Mouse (Mus musculus): ENCODE results near the gene Ces1c.

Ces1c gene

DNA sequence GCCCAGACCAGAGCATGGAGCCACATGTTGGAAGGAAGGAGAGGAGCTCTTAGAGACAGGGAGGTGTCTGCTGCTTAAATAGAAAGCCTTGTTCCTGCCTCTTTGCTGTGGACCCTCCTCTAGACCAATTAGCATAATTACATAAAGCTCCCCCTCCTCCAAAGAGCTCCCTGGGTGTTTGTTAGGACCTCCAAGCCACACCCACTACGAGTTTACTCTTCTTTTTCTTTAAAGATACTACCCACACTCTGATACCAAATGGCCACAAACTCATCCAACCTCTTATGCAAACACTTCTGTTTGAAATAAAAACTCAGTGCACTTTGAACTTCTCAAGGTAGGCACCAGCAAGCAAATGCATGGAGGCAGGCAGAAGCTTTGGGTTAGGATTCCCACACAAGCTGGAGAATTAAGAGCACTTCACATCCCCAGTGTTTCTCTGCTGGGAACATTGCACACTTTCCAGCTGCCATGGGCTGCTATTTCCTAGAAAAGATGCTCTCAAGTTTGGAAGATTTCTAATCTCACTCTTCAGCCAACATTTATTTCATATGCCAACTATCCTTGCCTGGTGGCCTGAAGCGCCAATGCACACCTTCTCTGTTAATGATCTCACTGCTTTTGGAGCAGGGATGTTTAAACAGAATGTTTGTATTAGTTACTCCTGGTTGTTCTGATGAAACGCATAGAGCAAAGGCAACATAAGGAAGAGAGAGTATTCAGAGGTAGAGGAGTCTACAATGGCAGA is at the start of gene Ces1c:
Gene Ces1c, minus strand, starts transcription at position 51 of the 748 bp plus-strand sequence.
- peak in 1 of 2 experiments; percentile 0 for DNase-seq (ENCODE audit: low spot score in 2 of 2)

- DNase-seq (ENCODE audit: low spot score in 2 of 2): no peak
Measured at GRCm38 (mm10) chr8:93180581-93181129, 49.6 kb upstream of the Ces1c start.

DNA sequence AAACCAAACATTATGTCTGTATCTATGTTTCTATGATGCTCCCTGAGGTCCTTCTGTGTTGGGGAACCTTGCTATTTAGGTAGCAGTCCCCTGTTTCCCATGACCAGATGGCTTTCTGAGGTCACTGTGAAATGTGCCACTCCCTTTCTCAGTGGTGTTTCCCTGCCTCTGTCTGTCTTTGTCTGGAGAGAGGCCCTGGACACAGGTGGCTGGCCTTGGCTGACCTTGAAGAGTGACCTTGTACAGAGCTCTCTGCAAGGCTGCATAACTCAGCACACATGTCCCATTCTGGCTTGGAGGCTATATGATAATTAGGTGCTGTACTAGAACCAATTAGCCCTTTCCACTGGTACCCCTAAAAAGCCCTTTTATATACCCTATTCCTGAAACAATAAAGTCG is 45.5 kb upstream of the Ces1c start:
- DNase-seq (ENCODE audit: low spot score in 2 of 2): no peak

GRCm38 (mm10) chr8:93174554-93174953 is 43.5 kb upstream of the Ces1c start:
- no peak for DNase-seq (ENCODE audit: low spot score in 2 of 2)

GRCm38 (mm10) chr8:93171846-93172590 is 40.9 kb upstream of the Ces1c start:
- DNase-seq (ENCODE audit: low spot score in 2 of 2): no peak

- DNase-seq (ENCODE audit: low spot score in 2 of 2): no peak
Measured at GRCm38 (mm10) chr8:93163363-93163762, 32.3 kb upstream of the Ces1c start.

DNA sequence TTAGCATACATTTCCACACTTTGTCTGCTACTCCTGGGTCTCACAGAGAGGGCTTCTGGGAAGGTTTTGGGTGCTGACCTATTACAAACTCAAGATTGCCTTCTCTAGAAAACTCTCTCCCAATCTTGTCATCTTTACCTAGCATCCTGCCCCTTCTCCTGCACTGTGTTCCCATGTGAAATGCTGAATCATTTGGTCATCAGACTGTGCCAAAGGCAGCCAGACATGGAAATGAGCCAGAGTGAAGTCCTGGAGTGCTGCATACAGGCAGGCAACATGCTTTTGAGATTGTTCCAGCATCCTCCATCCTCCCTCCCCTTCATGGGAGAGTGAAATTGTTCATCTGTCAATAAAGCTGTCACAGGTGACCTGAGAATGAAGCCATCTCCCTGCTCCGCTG is 20.3 kb upstream of the Ces1c start:
- DNase-seq (ENCODE audit: low spot score in 2 of 2): no peak

DNA sequence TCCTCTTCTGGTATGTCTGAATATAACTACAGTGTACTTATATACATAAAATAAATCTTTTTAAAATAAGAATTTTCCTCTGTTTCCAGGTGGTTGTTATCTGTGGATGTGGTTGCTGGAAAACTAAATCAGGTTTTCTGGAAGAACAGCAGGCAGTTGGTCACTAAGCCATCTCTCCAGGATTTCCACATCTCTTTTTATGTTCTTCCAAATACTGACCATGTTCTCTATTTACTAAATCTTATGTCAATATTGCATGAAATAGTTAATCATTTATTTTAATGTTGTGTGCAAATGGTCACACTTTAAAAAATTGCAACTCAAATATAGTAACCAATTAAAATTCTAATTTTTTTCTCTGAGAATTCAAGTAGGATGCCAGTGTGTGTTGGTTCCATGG is 16.2 kb upstream of the Ces1c start:
- no peak for DNase-seq (ENCODE audit: low spot score in 2 of 2)

DNA sequence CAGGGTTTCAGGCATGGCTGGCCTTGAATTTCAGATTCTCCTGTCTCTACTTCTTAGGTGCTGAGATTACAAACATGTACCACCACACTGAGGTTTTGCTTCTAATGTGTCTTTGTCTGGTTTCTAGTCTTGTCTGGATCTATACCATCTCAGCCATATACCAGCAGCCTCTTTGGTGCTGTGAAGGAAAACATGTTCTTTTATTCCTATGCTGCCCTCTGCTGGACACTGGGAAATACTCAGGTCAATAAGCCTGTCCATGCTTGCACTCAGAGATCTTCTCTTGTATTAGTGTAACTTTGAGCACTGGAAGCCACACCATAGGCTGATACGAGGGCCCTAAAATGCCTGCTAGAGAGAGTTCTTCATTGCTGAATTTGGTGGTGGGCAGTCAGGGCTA is 9.6 kb upstream of the Ces1c start:
- DNase-seq (ENCODE audit: low spot score in 2 of 2): peak; percentile 1 to 14

DNA sequence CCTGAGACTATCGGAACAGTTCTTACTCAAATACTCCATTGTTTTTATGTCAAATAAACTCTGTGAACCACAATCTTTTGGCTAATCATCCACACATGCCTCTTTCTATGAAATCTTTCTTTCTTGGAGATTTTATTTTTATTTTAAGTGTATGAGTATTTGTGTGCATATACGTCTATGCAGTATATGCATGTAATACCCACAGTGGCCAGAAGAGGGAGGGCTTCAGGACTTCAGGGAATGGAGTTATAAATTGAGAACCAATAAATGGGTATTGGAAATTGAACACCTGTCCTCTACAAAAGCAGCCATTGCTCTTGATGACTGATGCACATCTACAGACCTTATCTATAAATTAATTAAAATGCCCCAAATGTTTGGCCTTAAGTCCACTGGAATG is 1.1 kb upstream of the Ces1c start:
- DNase-seq (ENCODE audit: low spot score in 2 of 2): no peak

- DNase-seq (ENCODE audit: low spot score in 2 of 2): no peak
Measured at GRCm38 (mm10) chr8:93126476-93126875, 4.6 kb downstream of the Ces1c start.

DNA sequence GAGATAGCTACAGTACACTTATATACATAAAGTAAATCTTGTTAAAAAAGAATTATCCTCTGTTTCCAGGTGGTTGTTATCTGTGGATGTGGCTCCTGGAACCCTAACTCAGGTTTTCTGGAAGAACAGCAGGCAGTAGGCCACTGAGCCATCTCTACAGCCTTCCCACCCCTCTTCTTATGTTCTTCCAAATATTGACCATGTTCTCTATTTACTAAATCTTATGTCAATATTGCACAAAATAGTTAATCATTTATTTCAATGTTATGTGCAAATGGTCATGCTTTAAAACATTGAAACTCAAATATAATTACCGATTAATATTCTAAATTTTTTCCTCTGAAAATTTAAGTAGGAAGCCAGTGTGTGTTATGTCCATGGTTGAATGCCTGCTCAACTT is 9.1 kb downstream of the Ces1c start:
- no peak for DNase-seq (ENCODE audit: low spot score in 2 of 2)

GRCm38 (mm10) chr8:93095376-93095775 is 35.7 kb downstream of the Ces1c start:
- peak; percentile 7 to 19 for DNase-seq (ENCODE audit: low spot score in 2 of 2)

GRCm38 (mm10) chr8:93091324-93091723 is 39.8 kb downstream of the Ces1c start:
- DNase-seq (ENCODE audit: low spot score in 2 of 2): no peak

DNA sequence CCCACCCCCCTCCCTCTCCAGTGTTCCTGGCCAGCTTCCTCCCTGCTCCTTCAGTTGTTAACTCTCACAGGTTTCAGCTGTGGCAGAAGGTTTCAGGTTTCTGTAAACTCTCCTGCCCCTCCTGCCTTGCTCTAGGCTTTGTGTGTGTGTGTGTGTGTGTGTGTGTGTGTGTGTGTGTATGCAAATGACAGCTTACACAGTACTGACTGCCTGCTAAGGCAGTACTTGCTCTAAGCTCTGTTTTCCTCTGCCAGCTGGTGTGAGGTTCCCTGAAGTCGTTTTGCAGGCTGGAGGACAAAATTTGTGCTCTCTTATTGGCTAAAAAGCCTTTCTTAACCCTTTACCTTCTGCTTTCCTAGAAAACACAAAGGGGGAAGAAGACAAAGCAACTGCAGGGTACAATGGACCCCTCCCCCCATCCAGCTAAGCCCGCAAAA is 42.4 kb downstream of the Ces1c start:
- DNase-seq (ENCODE audit: low spot score in 2 of 2): no peak

DNA sequence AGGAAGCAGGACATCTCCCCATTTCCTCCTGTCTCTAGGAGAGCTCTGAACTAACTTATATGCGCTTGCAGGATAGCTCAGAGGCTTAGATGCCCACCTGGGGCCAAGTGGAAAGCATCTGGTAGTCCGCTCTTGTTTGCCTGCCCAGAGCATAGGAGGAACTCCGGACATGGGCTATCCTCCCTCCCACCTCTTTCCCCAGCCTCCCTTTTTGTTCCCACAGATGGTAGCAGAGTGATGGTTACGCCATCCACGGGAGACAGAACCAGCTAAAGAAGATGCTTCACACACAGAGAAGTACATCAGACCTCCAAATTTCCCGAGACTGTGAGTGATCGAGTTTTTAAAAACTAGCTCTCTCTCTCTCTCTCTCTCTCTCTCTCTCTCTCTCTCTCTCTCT is 42.9 kb downstream of the Ces1c start:
- DNase-seq (ENCODE audit: low spot score in 2 of 2): no peak

DNA sequence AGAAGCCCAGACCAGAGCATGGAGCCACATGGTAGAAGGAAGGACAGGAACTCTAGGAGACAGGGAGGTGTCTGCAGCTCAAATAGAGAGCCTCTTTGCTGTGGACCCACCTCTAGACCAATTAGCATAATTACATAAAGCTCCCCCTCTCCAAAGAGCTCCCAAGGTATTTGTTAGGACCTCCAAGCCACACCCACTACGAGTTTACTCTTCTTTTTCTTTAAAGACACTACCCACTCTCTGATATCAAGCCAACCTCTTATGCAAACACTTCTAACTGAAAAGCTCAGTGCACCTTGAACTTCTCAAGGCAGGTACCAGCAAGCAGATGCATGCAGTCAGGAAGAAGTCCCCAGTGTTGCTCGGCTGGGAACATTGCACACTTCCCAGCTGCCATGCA is 51.2 kb downstream of the Ces1c start, which contains the start of gene Ces1b:
Gene Ces1b, minus strand, starts transcription at position 131 of the 400 bp plus-strand sequence.
- DNase-seq (ENCODE audit: low spot score in 2 of 2): no peak

DNA sequence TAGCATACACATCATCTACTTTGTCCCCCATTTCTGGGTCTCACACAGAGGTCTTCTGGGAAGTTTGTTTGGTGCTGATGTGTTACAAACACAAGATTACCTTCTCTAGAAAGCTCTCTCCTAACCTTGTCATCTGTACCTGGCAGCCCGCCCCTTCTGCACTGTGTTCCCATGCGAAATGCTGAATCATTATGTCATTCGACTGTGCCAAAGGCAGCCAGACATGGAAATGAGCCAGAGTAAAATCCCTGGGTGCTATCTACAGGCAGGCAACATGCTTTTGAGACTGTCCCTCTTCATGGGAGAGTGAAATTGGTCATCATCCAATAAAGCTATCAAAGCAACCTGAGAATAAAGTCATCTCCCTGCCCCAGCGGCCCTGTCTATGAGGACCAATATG is 55.8 kb downstream of the Ces1c start:
- DNase-seq (ENCODE audit: low spot score in 2 of 2): no peak

DNA sequence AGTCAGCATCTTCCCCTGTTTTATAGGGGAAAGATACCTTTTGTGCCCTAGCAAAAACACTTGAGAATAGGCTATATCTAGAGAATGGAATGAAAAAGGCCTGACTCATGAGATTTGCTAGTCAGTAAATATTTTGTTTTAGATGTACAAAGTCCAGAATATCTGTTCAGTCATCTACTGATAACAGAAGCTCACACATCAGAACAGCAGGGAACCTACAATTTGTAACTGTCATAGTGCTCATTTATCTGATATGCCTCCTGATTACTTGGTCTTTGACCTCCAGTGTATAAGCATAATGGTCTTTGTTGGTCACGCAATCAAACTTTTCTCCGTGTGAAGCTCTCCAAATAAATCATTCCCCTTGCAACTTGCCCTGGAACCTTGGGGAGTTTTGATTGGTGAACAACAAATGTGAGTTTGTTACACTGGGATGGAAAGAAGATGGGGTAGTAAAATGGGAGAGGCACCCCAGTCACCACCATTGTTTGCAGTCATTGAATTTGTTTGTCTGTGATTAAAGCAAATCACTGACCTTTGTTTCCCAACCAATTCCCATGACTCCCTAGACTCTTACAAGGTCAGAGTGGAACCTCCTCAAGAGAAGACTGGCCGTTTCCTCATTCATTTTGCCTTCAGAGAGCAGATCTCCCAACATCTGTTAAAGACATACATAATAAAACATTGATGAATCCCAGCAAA is 67.5 kb downstream of the Ces1c start:
- no peak for DNase-seq (ENCODE audit: low spot score in 2 of 2)

DNA sequence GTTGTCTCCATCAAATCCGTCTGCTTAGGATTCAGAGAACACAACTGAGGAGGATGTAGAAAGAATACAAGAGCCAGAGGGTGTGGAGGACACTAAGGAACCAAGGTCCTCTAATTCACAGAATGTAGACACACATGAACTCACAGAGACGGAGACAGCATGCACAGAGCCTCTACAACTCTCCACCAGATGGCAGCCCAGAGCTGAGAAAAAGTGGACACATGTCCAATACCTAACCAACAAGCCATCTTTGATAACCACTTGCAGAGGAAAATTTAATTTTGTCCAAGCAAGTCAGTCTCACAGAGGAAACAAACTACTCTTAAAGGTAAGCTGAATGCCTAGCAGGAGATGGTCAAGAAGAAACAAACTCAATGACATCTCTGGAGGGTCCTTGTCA is 71.9 kb downstream of the Ces1c start:
- DNase-seq (ENCODE audit: low spot score in 2 of 2): peak; percentile 8 to 18

DNA sequence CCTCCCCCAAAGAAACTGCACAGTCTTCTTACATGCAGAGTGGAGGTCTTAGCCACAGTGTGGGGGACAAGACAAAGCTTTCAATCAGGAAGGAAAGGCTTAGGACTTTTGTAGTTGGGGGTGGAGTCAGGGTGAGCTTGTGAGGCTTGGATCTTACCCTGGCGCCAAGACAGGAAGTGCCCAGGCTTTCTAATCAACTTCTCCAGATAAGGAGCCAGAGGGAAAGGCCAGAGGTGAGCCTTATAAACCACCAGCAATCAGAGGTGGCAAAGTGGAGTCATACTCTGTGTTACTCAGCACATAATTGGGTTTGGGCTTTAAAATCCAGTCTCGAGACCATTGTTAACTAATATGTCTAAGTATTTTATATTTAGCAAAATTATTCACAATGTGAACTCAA is 75.8 kb downstream of the Ces1c start:
- DNase-seq (ENCODE audit: low spot score in 2 of 2): no peak

All from right cerebral cortex, postnatal 36 days (tissue).